Mouse (Mus musculus) heart, embryonic 12.5 days (tissue): ENCODE measurements around the gene Pde6h. TPM values are rescaled to one million over a fixed set of nuclear protein-coding genes. Genes with fewer than 3 reads are reported as not detected.

Source experiments
- ATAC-seq: fragments of 200-750 bp; cut with Nextera tagmentation; 2 replicates; pipeline ENCODE4 v1.8.0; 2017; ENCODE audit warnings: moderate TSS enrichment, moderate library complexity; ENCODE audit not compliant: insufficient number of reproducible peaks, low FRiP score
- H3K27ac ChIP-seq: fragments of 300-500 bp; sonication (generic); 2 replicates; pipeline ENCODE4 v1.5.1; 2016; ENCODE audit warnings: mild to moderate bottlenecking, moderate library complexity; ENCODE audit not compliant: poor library complexity, severe bottlenecking
- H3K27me3 ChIP-seq: fragments of 300-500 bp; sonication (generic); replicated peaks from 2 replicates; pipeline ENCODE4 v1.6.1; 2016; ENCODE audit warnings: mild to moderate bottlenecking, moderate library complexity
- H3K36me3 ChIP-seq: fragments of 300-500 bp; sonication (generic); 2 replicates; pipeline ENCODE4 v1.6.1; 2016; ENCODE audit warnings: mild to moderate bottlenecking, moderate library complexity
- H3K4me1 ChIP-seq: fragments of 300-500 bp; sonication (generic); replicated peaks from 2 replicates; pipeline ENCODE4 v1.6.1; 2016; ENCODE audit warnings: mild to moderate bottlenecking
- H3K4me2 ChIP-seq: fragments of 300-500 bp; sonication (generic); 2 replicates; pipeline ENCODE4 v1.6.1; 2016; ENCODE audit warnings: mild to moderate bottlenecking, moderate library complexity
- H3K4me3 ChIP-seq: fragments of 300-500 bp; sonication (generic); 2 replicates; pipeline ENCODE4 v1.5.1; 2016; ENCODE audit warnings: mild to moderate bottlenecking
- H3K9ac ChIP-seq: fragments of 300-500 bp; sonication (generic); 2 replicates; pipeline ENCODE4 v1.6.1; 2016; ENCODE audit warnings: mild to moderate bottlenecking, moderate library complexity
- H3K9me3 ChIP-seq: fragments of 300-500 bp; sonication (generic); replicated peaks from 2 replicates; pipeline ENCODE4 v1.6.1; 2016; ENCODE audit warnings: mild to moderate bottlenecking, moderate library complexity
- WGBS: fragments of 180-500 bp; shearing (Covaris S2); methylation state at CpG from one replicate; pipeline ENCODE4 v1.1.7; 2016; 5-methylcytosine and 5-hydroxymethylcytosine counted together
- polyA plus RNA-seq: library from polyadenylated mRNA; unstranded; fragments of >200 nt; fragmentation: Nextera tagmentation; extraction: Ambion mirVana; gene quantifications from 2 replicates; pipeline ENCODE4 v1.2.1, GENCODE M21; 2016

Pde6h gene
- polyA plus RNA-seq, 1 experiment from 2014 or later: 0.22 TPM

DNA sequence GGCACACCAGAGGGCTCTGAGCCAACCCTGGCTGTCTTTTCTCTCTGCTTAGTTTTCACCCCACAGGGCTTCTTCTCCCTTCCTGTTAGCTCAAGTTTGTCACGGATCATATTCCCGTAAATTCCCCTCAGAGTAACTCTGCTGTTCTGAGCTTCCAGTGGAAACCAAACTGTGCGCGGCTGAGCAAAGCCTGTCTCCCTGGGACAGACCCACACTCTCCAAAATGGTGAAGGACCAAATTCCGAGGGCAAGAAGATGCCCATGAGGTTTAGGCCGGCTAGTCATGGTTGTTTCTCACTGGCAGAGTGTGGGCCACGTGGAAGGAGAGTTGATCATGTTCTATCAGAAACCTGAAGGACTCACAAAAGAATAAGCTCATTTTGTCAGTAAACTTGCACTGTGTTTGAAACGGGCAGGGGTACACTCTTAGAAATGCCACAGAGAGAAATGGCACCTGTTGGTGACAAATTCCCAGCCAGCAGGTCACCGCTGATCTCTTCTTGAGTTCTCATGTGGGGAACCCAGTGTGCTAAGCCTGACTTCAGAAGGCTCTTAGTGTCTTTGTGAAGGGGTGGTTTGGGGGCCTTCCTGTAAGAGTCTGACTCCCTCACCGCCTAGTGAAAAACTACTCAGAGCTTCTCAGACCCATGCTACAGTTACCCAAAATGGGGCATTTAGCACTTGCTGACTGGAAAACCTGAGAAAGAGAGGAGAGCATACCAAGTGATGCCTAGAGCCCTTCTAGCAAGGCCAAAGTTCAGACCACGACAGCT lies 16.7 kb downstream of the Pde6h start:
- H3K4me1 ChIP-seq: peaks cover 48% of the 10 kb centered on the region
- H3K9ac ChIP-seq: peak overlapping the region; percentile 61; the same call in 1 of the 2 replicates
- ATAC-seq: no peak
- H3K36me3 ChIP-seq: no peaks in the 10 kb centered on the region
- peak overlapping the region; percentile 57 for H3K4me2 ChIP-seq
- H3K4me3 ChIP-seq: peak overlapping the region; percentile 32
- no peaks in the 10 kb centered on the region for H3K27me3 ChIP-seq
- no peaks in the 10 kb centered on the region for H3K9me3 ChIP-seq
- H3K27ac ChIP-seq: peak overlapping the region; percentile 91
- WGBS: 68% methylated on average over 11 of the region's 11 CpGs

DNA sequence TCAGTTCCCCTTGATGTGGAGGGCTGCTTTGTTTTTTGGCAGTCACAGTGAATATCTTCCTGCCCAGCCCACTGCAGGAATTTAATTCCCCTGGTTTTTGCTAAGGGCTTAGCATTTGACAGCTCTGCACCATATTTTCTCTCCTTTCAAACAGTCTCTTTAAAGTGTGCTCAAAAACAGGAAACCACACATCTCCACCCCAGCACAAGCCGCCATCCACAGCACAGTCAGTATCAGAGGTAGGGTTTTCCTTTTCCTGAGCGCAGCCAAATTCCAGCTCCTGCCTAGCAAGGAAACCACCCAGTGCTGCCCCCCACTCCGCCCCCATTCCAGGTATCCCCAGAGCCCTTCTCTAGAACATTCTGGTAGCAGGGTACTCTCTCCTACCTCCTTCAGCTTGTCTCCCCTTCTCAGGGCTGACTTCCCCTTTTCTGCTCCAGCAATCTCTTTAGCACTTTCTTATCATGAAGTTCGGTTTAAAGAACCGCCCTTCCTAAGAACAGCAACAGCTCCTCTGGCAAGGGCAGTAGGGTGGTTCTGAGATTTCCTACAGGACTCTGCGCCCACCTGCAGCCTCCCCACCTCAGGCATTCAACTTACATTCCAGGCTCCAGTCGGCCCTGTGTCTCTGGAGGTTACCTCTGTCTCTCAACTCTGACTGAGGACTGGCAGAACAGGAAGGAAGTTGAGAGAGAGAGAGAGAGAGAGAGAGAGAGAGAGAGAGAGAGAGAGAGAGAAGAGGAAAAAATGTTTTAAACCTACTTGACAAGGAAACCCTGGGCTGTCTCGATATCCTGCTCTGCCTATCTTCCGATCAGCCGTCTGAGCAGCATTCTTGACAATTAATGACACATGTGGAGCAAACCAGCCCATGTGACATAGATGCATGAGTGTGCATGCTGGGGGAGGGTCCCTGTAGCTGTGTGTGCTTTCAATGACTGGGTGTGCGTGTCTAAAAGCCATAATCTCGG lies 17.7 kb downstream of the Pde6h start, which contains the start of gene Arhgdib:
TSS of gene Arhgdib (minus strand) at position 849 of the 971 bp plus-strand sequence.
- Histone ChIP-seq H3K27me3 (no peaks in the 10 kb centered on the region), H3K36me3 (no peaks in the 10 kb centered on the region), H3K9me3 (no peaks in the 10 kb centered on the region), H3K27ac (peak within 1 kb of the TSS; percentile 91), H3K4me2 (peak within 1 kb of the TSS; percentile 57), H3K4me3 (peak within 1 kb of the TSS; percentile 32), H3K9ac (peak within 1 kb of the TSS; percentile 61), H3K4me1 (peaks cover 49% of the 10 kb centered on the region)
- WGBS: 18% methylated on average over 12 of the region's 12 CpGs
- peak; percentile 60 for ATAC-seq

DNA sequence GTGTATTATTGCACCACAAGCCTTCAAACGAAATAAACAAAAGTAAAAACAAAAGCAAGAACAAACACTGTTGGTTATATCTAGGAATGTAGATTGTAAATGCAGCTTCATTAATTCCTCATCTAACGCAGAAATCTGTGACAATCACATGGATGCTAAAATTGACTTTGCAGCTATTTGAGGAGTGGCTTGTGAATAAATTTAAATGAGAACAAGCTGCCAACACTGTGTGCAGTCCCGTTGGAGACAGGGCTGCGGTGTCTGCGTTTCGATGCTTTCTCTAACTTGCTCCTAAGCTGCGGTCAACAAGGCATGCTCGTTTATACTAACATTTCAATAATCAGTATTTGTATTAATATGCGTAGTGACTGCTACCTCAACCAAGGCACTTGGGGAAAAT lies 18.6 kb downstream of the Pde6h start:
- no peak for ATAC-seq
- Histone ChIP-seq H3K4me2 (no peak overlapping the region), H3K4me3 (no peak overlapping the region), H3K27ac (no peak overlapping the region), H3K9me3 (no peaks in the 10 kb centered on the region), H3K9ac (no peak overlapping the region), H3K36me3 (no peaks in the 10 kb centered on the region), H3K27me3 (no peaks in the 10 kb centered on the region), H3K4me1 (peaks cover 53% of the 10 kb centered on the region)
- WGBS: 86% methylated on average over 9 of the region's 9 CpGs

DNA sequence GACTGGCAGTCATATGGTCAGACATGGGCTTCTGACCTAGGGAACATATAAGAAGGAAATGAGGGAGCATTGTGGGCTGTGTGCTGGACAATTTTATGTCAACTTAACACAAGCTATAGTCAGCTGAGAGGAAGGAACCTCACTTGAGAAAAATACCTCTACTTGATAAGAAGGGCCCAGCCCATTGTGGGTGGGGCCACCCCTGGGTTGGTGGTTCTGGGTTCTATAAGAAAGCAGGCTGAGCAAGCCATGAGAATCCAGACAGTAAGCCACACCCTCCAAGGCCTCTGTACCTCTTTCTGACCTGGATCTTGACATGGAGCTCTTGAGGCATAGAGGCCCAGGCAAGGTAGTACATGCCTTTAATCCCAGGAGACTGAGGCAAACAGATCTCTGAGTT lies 19.8 kb downstream of the Pde6h start:
- no peak overlapping the region for H3K4me3 ChIP-seq
- ATAC-seq: no peak
- no peaks in the 10 kb centered on the region for H3K36me3 ChIP-seq
- no peaks in the 10 kb centered on the region for H3K9me3 ChIP-seq
- no peak overlapping the region for H3K27ac ChIP-seq
- H3K4me1 ChIP-seq: peaks cover 49% of the 10 kb centered on the region
- no peak overlapping the region for H3K9ac ChIP-seq
- H3K27me3 ChIP-seq: no peaks in the 10 kb centered on the region
- H3K4me2 ChIP-seq: no peak overlapping the region

DNA sequence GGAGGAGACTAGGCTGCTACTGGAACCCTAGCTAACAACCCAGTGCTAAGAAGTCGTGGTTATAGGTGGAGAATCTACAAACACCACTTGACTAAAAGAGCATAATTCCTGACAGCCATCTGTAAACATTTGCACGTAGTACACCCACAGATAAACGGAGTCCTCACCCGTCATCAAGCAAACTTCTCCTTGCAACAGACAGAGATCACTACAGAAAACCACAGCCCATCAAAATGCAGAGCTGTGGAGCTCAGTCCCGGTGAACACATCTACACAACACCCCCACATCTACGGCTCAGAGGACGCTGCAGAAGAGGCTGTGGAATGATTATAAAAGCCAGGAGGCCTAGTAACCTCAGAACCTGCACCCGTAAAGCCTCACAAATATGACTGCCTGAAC lies 20.9 kb downstream of the Pde6h start:
- Histone ChIP-seq H3K9me3 (no peaks in the 10 kb centered on the region), H3K4me2 (no peak overlapping the region), H3K9ac (no peak overlapping the region), H3K27ac (no peak overlapping the region), H3K4me1 (peaks cover 40% of the 10 kb centered on the region), H3K27me3 (no peaks in the 10 kb centered on the region), H3K4me3 (no peak overlapping the region), H3K36me3 (no peaks in the 10 kb centered on the region)
- WGBS: 81% methylated on average over 8 of the region's 8 CpGs
- ATAC-seq: no peak

DNA sequence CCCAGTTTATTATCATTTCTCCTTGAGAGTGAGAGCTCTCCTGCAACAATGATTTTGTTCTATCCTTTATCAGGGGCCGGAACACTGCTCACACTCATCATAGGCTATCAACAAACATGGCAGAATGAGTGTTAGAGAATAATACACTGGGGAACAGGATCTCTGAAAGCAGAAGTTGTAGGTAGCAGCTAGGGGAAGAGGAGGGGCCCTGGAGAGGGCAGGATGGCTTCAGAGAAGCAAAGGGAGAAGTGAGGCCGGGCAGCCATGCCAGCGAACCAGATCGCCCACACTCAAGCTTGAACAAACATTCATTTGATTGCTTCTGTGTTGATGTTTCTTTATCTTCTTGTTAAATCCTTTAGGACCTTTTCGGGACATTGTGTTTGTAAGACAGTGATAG lies 22.6 kb downstream of the Pde6h start:
- Histone ChIP-seq H3K9ac (no peak overlapping the region), H3K9me3 (no peaks in the 10 kb centered on the region), H3K4me2 (no peak overlapping the region), H3K4me3 (no peak overlapping the region), H3K4me1 (peaks cover 23% of the 10 kb centered on the region), H3K27me3 (no peaks in the 10 kb centered on the region), H3K27ac (no peak overlapping the region), H3K36me3 (no peaks in the 10 kb centered on the region)
- 73% methylated on average over 5 of the region's 5 CpGs for WGBS
- ATAC-seq: no peak

DNA sequence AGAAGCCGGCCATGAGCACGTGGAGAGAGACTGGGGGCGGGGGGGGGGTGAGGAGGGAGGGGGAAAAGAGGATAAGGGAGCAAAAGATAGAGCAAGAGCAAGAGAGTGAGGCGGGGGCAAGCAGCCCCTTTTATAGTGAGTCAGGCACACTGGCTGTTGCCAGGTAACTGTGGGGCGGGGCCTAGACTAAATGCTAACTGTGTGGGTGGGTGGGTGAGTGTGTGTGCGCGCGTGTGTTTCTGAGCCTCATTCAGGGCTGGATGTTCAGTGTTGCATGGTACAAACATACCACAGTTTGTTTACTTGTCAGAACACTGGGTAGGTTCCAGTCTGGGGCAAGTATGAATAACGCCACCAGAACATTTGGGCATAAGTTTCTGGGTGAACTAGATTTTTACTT lies 23.3 kb downstream of the Pde6h start:
- WGBS: 51% methylated on average over 9 of the region's 9 CpGs
- no peaks in the 10 kb centered on the region for H3K9me3 ChIP-seq
- H3K27me3 ChIP-seq: no peaks in the 10 kb centered on the region
- no peak overlapping the region for H3K9ac ChIP-seq
- H3K4me3 ChIP-seq: no peak overlapping the region
- no peak for ATAC-seq
- no peak overlapping the region for H3K4me2 ChIP-seq
- peaks cover 17% of the 10 kb centered on the region; the same call in 1 of the 2 replicates for H3K4me1 ChIP-seq
- no peaks in the 10 kb centered on the region for H3K36me3 ChIP-seq
- H3K27ac ChIP-seq: no peak overlapping the region

DNA sequence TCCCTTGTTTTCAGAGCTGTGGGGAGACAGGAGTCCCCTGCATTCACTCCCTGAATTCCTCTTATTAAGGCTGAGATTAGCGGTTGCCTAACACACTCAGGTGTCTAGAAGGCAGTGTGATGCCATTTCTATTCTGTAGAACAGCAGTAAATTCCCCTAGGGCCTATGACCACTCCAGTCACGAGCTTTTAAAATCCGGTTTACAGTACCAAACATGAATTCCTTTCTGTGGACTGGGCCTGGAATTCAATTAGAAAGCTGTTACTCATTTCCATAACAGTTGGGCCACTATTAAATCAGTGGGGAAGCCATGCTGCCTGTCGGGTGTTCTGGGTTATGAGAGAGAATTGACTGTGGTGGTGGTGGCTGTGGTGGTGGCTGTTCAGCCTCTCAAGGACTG lies 24.1 kb downstream of the Pde6h start:
- H3K9me3 ChIP-seq: no peaks in the 10 kb centered on the region
- H3K9ac ChIP-seq: no peak overlapping the region
- no peak overlapping the region for H3K4me2 ChIP-seq
- peaks cover 13% of the 10 kb centered on the region; the same call in 1 of the 2 replicates for H3K4me1 ChIP-seq
- 69% methylated on average over 4 of the region's 4 CpGs for WGBS
- H3K4me3 ChIP-seq: no peak overlapping the region
- H3K27me3 ChIP-seq: no peaks in the 10 kb centered on the region
- H3K27ac ChIP-seq: no peak overlapping the region
- no peaks in the 10 kb centered on the region for H3K36me3 ChIP-seq
- ATAC-seq: no peak

DNA sequence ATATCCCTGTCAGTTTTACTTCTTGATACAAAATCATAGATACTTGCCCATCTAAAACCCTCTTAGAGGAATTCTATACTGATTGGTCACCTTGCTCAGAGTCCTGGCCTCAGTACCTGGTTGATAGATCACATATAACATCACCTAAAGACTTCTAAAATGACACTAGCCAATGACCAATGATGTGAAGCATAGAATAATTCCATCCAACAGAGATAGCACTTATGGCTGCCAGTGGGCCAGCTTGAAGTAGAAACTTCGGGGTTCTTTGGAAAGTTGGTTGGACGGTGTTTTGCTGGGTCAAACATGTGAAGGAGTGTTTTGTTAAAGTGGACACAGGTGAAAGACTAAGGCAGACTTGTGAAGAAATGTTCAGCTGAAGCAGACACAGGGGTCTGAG lies 26.5 kb downstream of the Pde6h start:
- H3K9ac ChIP-seq: no peak overlapping the region
- 82% methylated on average over 2 of the region's 2 CpGs for WGBS

DNA sequence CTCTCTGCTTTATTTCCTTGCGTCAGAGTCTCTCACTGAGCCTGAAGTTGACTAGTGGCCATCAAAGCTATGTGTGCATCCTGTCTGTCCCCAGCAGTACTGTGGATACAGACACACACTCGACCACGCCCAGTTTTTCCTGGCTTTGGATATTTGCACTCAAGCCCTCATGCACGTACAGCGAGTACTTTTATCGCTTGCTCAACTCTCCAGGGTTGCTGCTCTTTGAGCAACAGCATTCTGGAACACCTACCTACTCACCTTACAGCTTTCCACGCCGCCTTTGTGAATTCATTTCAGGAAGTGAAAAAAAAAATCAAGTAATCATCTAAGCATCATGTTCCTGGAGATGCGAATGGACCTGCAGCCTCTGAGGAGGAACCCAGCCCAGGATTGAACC lies 29.3 kb downstream of the Pde6h start:
- no peaks in the 10 kb centered on the region for H3K9me3 ChIP-seq
- WGBS: 88% methylated on average over 9 of the region's 9 CpGs
- H3K4me3 ChIP-seq: no peak overlapping the region
- no peak overlapping the region for H3K4me2 ChIP-seq
- no peak overlapping the region for H3K9ac ChIP-seq
- H3K27ac ChIP-seq: no peak overlapping the region
- ATAC-seq: no peak
- H3K27me3 ChIP-seq: no peaks in the 10 kb centered on the region
- H3K4me1 ChIP-seq: no peaks in the 10 kb centered on the region
- no peaks in the 10 kb centered on the region for H3K36me3 ChIP-seq

More for the DNA sequence above, 26.5 kb downstream of the Pde6h start:
- peaks cover 7% of the 10 kb centered on the region; the same call in 1 of the 2 replicates for H3K4me1 ChIP-seq
- H3K27me3 ChIP-seq: no peaks in the 10 kb centered on the region
- no peaks in the 10 kb centered on the region for H3K36me3 ChIP-seq
- no peak overlapping the region for H3K27ac ChIP-seq
- no peak for ATAC-seq
- no peaks in the 10 kb centered on the region for H3K9me3 ChIP-seq
- no peak overlapping the region for H3K4me3 ChIP-seq
- no peak overlapping the region for H3K4me2 ChIP-seq

DNA sequence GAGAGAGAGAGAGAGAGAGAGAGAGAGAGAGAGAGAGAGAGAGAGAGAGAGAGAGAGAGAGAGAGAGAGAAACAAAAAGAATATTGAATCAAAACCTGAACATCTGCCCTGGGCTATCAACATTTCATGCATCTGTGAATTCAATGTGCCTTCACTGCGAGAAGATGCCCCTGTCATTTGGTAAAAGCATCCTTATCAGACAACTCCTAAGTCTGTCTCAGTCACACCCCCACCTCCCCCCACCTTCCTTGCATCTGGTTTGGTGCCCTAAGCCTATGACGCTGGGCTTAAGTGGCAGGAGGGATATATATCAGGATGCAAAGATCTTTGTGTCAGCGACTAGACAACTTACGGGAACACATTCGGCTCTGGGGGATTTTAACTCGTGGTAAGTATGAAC lies 30.6 kb downstream of the Pde6h start:
- Histone ChIP-seq H3K27me3 (no peaks in the 10 kb centered on the region), H3K36me3 (no peaks in the 10 kb centered on the region), H3K4me2 (no peak overlapping the region), H3K4me3 (no peak overlapping the region), H3K9ac (no peak overlapping the region), H3K4me1 (0 out of 2 replicates have a peak, but pooled peaks cover 2% of the 10 kb centered on the region), H3K27ac (no peak overlapping the region), H3K9me3 (no peaks in the 10 kb centered on the region)
- WGBS: 51% methylated on average over 6 of the region's 6 CpGs
- ATAC-seq: no peak
